Mouse (Mus musculus) cerebellum, adult 9-11 months (tissue): ENCODE data around the gene Olfr532.
"Not testable (repeated sequence)": the region's sequence is repeated elsewhere in the genome, so short reads cannot be mapped to it uniquely, and the experiment has no call there.

Source experiments
- DNase-seq: peaks from one replicate; pipeline ENCODE4 v3.0.0; 2022

The Olfr532 gene

DNA sequence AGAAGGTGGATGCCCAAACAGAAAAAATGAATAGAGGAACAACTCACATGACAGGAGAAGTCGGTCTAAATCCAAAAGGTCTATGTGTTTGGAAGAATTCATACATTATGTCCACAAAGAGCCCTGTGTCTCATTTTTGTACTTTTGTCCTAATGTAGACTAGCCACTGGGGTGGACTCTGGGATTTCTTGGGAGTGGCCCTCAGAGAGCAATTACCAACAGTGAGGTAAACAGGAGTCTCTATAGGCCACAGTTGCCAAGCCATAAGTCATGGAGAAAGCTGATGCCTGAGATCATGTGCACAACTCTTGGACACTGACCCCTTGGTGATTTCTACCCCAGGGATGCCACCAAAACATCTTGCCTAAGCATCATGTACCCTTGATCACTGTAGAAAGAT is at the start of gene Olfr532:
Gene Olfr532 (minus strand): TSS at position 101 of the 400 bp plus-strand sequence.
- no peak for DNase-seq

DNA sequence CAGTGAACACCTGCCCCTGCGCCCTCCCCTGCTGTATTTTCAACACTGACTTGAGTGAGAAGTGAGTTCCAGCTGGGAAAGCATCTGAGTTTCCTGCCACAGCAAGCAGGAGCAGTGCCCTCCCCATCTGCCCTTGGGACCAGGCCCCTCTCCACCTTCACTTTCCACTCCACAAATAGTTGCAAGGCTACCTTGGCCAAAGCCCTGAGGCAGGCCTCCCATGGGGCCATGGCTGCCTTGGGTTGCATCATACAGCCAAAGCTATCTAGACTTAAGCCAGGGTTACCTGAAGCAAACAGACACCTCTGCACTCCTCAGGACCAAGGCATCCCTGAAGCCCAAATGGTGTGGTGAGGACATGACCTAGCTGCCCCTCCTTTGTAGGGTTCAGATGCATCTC is 41.6 kb upstream of the Olfr532 start, which contains the start of gene Olfr533:
Gene Olfr533 (plus strand): TSS at position 301 of the 400 bp plus-strand sequence.
- not testable (repeated sequence) for DNase-seq

DNA sequence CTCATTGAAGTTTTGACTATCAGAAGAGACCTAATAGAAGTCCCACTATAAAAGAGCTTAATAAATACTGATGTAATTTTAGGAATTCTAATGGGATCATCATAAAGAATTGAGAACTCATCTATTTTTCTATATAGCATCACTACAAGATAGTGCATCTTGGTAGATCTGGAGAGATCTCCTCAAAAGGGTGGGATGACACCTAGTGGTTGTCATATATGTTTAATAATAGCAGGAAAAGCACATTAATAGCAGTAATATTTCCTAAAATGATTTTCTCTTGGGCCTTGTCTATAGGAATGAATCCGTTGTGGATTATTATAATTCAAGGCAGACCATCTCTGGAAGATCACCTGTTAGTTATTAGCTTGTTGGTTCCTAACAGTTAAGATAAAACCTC is 21.7 kb upstream of the Olfr532 start:
- DNase-seq, result no peak

DNA sequence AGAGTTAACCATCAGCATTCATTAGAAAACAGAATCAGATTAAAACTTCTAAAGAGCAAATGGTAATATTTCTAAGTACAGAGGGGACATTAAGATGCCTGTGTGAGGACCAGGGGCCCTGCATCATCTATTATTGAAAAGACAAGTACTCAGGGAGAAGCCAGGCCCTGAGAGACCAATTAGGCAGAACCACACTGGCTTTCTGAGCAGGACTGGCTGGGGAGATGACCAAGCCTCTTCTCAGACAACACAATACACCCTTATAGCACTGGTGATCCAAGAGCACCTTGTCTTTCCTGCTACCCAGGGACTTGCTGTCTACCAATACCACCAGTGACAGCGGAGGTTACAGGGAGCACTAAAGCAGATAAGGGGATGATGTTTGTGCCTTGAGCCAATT is 18.6 kb downstream of the Olfr532 start, which contains the start of gene Olfr531:
Gene Olfr531 (minus strand): TSS at position 101 of the 400 bp plus-strand sequence.
- DNase-seq, result no peak

DNA sequence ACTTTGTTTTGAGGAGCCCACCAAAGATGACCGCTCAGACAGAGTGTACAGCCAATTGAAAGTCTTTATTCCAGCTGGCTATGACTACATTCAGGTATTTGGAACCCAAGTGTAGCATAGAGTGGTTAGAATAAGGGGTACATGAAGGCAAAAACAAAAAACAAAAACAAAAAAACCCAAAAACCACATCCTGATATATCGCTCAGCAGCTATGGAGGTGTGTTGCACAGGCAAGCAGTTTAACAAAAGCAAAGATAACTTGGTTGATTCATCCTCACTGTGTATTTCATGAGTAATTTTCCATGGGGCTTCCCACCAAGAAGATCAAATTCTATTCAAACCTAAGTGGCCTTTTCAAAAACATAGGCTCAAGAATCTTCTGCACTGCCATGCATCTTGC is 44.5 kb downstream of the Olfr532 start:
- no peak for DNase-seq

DNA sequence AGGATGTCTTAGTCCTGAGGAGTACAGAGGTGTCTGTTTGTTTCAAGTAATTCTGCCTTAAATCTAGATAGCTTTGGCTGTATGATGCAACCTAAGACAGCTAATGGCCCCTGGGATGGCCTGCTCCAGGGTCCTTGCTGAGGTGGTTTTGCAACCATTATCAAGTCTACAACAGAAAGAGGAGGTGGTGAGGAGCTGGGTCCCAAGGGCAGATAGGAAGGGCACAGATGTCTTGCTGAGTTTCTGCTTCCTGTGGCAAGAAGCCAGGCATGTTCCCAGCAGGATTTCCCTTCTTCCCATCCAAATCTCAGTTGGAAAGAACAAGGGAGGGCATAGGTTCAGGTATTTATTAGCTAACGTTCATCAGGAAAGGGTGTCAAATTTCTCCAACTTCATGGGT is 45.2 kb downstream of the Olfr532 start, which contains the start of gene Olfr530:
Gene Olfr530 (minus strand): TSS at position 101 of the 400 bp plus-strand sequence.
- no peak for DNase-seq

DNA sequence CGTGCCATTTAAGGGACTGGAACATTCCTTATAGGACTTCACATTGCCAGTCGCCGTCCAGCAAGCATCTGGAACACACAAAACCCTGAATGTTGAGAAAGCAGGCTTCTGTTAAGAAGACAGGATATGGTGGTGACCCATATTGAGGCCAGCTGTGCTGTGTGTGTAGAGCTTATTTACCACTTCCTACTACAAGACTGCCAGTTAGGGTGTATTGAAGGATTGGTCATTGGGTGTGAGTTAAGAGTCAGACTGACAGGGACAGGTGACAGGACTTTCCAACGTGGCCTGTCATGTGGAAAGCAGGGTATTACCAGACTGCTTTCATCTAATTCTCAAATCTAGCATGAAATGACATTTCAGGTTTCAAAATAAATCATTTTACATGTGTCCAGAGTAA is 47.1 kb downstream of the Olfr532 start:
- DNase-seq, result no peak
